Comparison of ENCODE assay signal across 9 mouse cellular contexts in genomic region chr14:31000356-31000755, GRCm38 (mm10). TPM values are rescaled to one million over a fixed set of nuclear protein-coding genes. Genes with fewer than 3 reads are reported as not detected.
DNase-seq lines count a peak whose midpoint lies in the region; ATAC-seq and TF ChIP-seq lines count a peak whose summit lies in the region.
"Had no signal": no experiment of that assay in that cellular context is flagged by ENCODE, and none has a peak within 500 bp of the region (broad histone marks: within the 10 kb centered on the region; RNA-seq: fewer than 3 reads in every experiment).

No protein-coding gene starts in this region.

- H3K27me3 ChIP-seq in erythroblast, embryonic 14.5 days (ENCODE audit: control insufficient read depth): no peaks in the 10 kb centered on the region
- no peaks in the 10 kb centered on the region for H3K27me3 ChIP-seq in testis, adult 2 months (ENCODE audit: control insufficient read depth, insufficient read depth, low read length)
- H3K27me3 ChIP-seq in liver, embryonic 12.5 days (replicated peaks): no peaks in the 10 kb centered on the region

- peak overlapping the region; percentile 89 for H3K4me2 ChIP-seq in liver, embryonic 12.5 days

- no peak for DNase-seq in testis, postnatal 14 days (ENCODE audit: low spot score)
- no peak for DNase-seq in adrenal gland, postnatal 10 days
- no peak for DNase-seq in spleen, postnatal 14 days (ENCODE audit: low spot score in 2 of 2)
- DNase-seq in cerebellum, postnatal 10 days: no peak
- DNase-seq: cerebellum, adult 8-10 months had no signal

- peak overlapping the region; percentile 99 for H3K4me3 ChIP-seq in erythroblast, embryonic 14.5 days (replicated peaks)
- peak overlapping the region; percentile 90; the same call in 1 of the 2 replicates for H3K4me3 ChIP-seq in testis, adult 2 months (ENCODE audit: control insufficient read depth, low read depth, low read length)
- H3K4me3 ChIP-seq in liver, embryonic 12.5 days: peak overlapping the region; percentile 91

- H3K27ac ChIP-seq in testis, adult 2 months (ENCODE audit: control insufficient read depth, insufficient read depth, low read depth, low read length): no peak overlapping the region
- H3K27ac ChIP-seq in liver, embryonic 12.5 days: peak overlapping the region; percentile 94

- 52% methylated on average over 10 of the region's 10 CpGs for WGBS in liver, embryonic 12.5 days (ENCODE audit: insufficient replicate concordance)

- H3K36me3 ChIP-seq in erythroblast, embryonic 14.5 days (ENCODE audit: control insufficient read depth): peaks cover 21% of the 10 kb centered on the region
- no peaks in the 10 kb centered on the region for H3K36me3 ChIP-seq in testis, adult 2 months (ENCODE audit: control insufficient read depth, insufficient read depth, low read length)
- H3K36me3 ChIP-seq in liver, embryonic 12.5 days: peaks cover 24% of the 10 kb centered on the region

- H3K4me1 ChIP-seq in erythroblast, embryonic 14.5 days (ENCODE audit: control insufficient read depth): peaks cover 34% of the 10 kb centered on the region
- peaks cover 3% of the 10 kb centered on the region for H3K4me1 ChIP-seq in testis, adult 2 months (ENCODE audit: control insufficient read depth, insufficient read depth, low read length)
- peaks cover 36% of the 10 kb centered on the region for H3K4me1 ChIP-seq in liver, embryonic 12.5 days

- peak overlapping the region; percentile 84 for H3K9ac ChIP-seq in liver, embryonic 12.5 days

- ATAC-seq in erythroblast, adult 5-6 weeks (replicated peaks; ENCODE audit: low FRiP score, poor library complexity, severe bottlenecking): no peak; the same call in 1 of the 2 replicates
- ATAC-seq in liver, embryonic 12.5 days: no peak

- H3K9me3 ChIP-seq in erythroblast, embryonic 14.5 days (ENCODE audit: control insufficient read depth, low read length): no peaks in the 10 kb centered on the region
- no peaks in the 10 kb centered on the region for H3K9me3 ChIP-seq in liver, embryonic 12.5 days (replicated peaks)

- no peak for TF ChIP-seq CTCF in testis, adult 2 months (IDR thresholded peaks at IDR 0.05; ENCODE audit: control insufficient read depth, insufficient read depth, insufficient replicate concordance, low read depth, low read length)

- no peak for TF ChIP-seq POLR2A in testis, adult 2 months (IDR thresholded peaks at IDR 0.05; ENCODE audit: control insufficient read depth, low read depth, low read length)

RNA-seq across cellular contexts. Expression of gene Glt8d1, which starts 0.8 kb away (rescaled TPM):
- polyA plus RNA-seq in erythroblast, embryonic 14.5 days (2012): 0.10 and 0.19 TPM in 2 replicates
- total RNA-seq in erythroblast, adult 5-6 weeks (2015; ENCODE audit: low replicate concordance): 6.9 and 18.6 TPM in 2 replicates
- 5.8 and 6.3 TPM in 2 replicates for total RNA-seq in erythroblast, adult 5-6 weeks (2017; ENCODE audit: low replicate concordance)
- 170 and 200 TPM in 2 replicates for polyA plus RNA-seq in testis, adult 2 months (2012; rRNA removed)
- polyA plus RNA-seq in liver, embryonic 12.5 days (2016; fragmentation: Nextera tagmentation; extraction: Ambion mirVana): 23.5 and 23.9 TPM in 2 replicates
- 10 to 100 TPM; 35.0 to 47.0 TPM for total RNA-seq in adrenal gland, postnatal 10 days (2021)

RNA-seq across cellular contexts. Expression of gene Spcs1, which starts 1.1 kb away (rescaled TPM):
- 5.2 and 5.8 TPM in 2 replicates for polyA plus RNA-seq in erythroblast, embryonic 14.5 days (2012)
- total RNA-seq in erythroblast, adult 5-6 weeks (2015; ENCODE audit: low replicate concordance): 64.6 and 77.6 TPM in 2 replicates
- 28.6 and 29.4 TPM in 2 replicates for total RNA-seq in erythroblast, adult 5-6 weeks (2017; ENCODE audit: low replicate concordance)
- polyA plus RNA-seq in testis, adult 2 months (2012; rRNA removed): 613 and 684 TPM in 2 replicates
- polyA plus RNA-seq in liver, embryonic 12.5 days (2016; fragmentation: Nextera tagmentation; extraction: Ambion mirVana): 296 and 308 TPM in 2 replicates
- 100 to 1,000 TPM; 215 to 225 TPM for total RNA-seq in adrenal gland, postnatal 10 days (2021)

RNA-seq across cellular contexts. Expression of gene Pbrm1, which starts 18.6 kb away (rescaled TPM):
- polyA plus RNA-seq in erythroblast, embryonic 14.5 days (2012): 1.2 and 1.6 TPM in 2 replicates
- total RNA-seq in erythroblast, adult 5-6 weeks (2015; ENCODE audit: low replicate concordance): 69.4 and 75.4 TPM in 2 replicates
- 84.8 and 100 TPM in 2 replicates for total RNA-seq in erythroblast, adult 5-6 weeks (2017; ENCODE audit: low replicate concordance)
- polyA plus RNA-seq in testis, adult 2 months (2012; rRNA removed): 8.3 and 8.5 TPM in 2 replicates
- polyA plus RNA-seq in liver, embryonic 12.5 days (2016; fragmentation: Nextera tagmentation; extraction: Ambion mirVana): 94.9 and 95.8 TPM in 2 replicates
- total RNA-seq in adrenal gland, postnatal 10 days (2021): 10 to 100 TPM; 53.5 to 65.9 TPM

RNA-seq across cellular contexts. Expression of gene Gnl3, which starts 18.6 kb away (rescaled TPM):
- 0.74 and 1.2 TPM in 2 replicates for polyA plus RNA-seq in erythroblast, embryonic 14.5 days (2012)
- 55.4 and 66.3 TPM in 2 replicates for total RNA-seq in erythroblast, adult 5-6 weeks (2015; ENCODE audit: low replicate concordance)
- total RNA-seq in erythroblast, adult 5-6 weeks (2017; ENCODE audit: low replicate concordance): 42.4 and 45.2 TPM in 2 replicates
- 16.2 and 18.1 TPM in 2 replicates for polyA plus RNA-seq in testis, adult 2 months (2012; rRNA removed)
- 156 and 166 TPM in 2 replicates for polyA plus RNA-seq in liver, embryonic 12.5 days (2016; fragmentation: Nextera tagmentation; extraction: Ambion mirVana)
- 10 to 100 TPM; 61.5 to 81.2 TPM for total RNA-seq in adrenal gland, postnatal 10 days (2021)

RNA-seq across cellular contexts. Expression of gene Nek4, which starts 49.2 kb away (rescaled TPM):
- polyA plus RNA-seq in erythroblast, embryonic 14.5 days (2012): 0.05 and 0.07 TPM in 2 replicates
- total RNA-seq in erythroblast, adult 5-6 weeks (2015; ENCODE audit: low replicate concordance): 0.38 and 1.0 TPM in 2 replicates
- total RNA-seq in erythroblast, adult 5-6 weeks (2017; ENCODE audit: low replicate concordance): 2.5 and 4.3 TPM in 2 replicates
- 30.3 and 33.4 TPM in 2 replicates for polyA plus RNA-seq in testis, adult 2 months (2012; rRNA removed)
- 9.3 and 9.4 TPM in 2 replicates for polyA plus RNA-seq in liver, embryonic 12.5 days (2016; fragmentation: Nextera tagmentation; extraction: Ambion mirVana)
- total RNA-seq in adrenal gland, postnatal 10 days (2021): 10 to 100 TPM in 1 of 2 experiments, 1 to 10 TPM in 1; 8.5 to 13.9 TPM

Comparison
In these comparisons a context has a peak if more than half of its experiments do, and no peak if none do; other contexts are left out.
1. RNA of gene Glt8d1, which starts 0.8 kb away (polyA plus RNA-seq): 170 to 200 TPM in testis, adult 2 months and 23.5 to 23.9 TPM in liver, embryonic 12.5 days; 0.10 to 0.19 TPM in erythroblast, embryonic 14.5 days; every median in the first group is over 10 times any median in the second.
2. RNA of gene Spcs1, which starts 1.1 kb away (polyA plus RNA-seq): 613 to 684 TPM in testis, adult 2 months and 296 to 308 TPM in liver, embryonic 12.5 days; 5.2 to 5.8 TPM in erythroblast, embryonic 14.5 days; every median in the first group is over 10 times any median in the second.
3. RNA of gene Pbrm1, which starts 18.6 kb away (polyA plus RNA-seq): 94.9 to 95.8 TPM in liver, embryonic 12.5 days; 8.3 to 8.5 TPM in testis, adult 2 months and 1.2 to 1.6 TPM in erythroblast, embryonic 14.5 days; every median in the first group is over 10 times any median in the second.
4. Peak in every context shown above with its lines, with median percentiles within 50 percentile points of each other: H3K4me3 ChIP-seq.